Mouse (Mus musculus) bone marrow macrophage, adult 2 months (primary cell): ENCODE results near the gene Dst. TPM values are rescaled to one million over a fixed set of nuclear protein-coding genes. Genes with fewer than 3 reads are reported as not detected.

ENCODE experiments used
- H3K27ac ChIP-seq: 2 replicates; pipeline ENCODE4 v1.5.1; 2012; ENCODE audit warnings: low read depth, low read length; ENCODE audit not compliant: insufficient read depth
- H3K4me1 ChIP-seq: 2 replicates; pipeline ENCODE4 v1.6.1; 2012; ENCODE audit warnings: low read length; ENCODE audit not compliant: control insufficient read depth, insufficient read depth
- H3K4me3 ChIP-seq: 2 replicates; pipeline ENCODE4 v1.5.1; 2012; ENCODE audit warnings: mild to moderate bottlenecking, low read length, moderate library complexity; ENCODE audit not compliant: insufficient read depth
- CTCF ChIP-seq: IDR thresholded peaks from 2 replicates; pipeline ENCODE4 v1.5.1; 2012; ENCODE audit warnings: low read depth, mild to moderate bottlenecking, low read length, moderate library complexity
- POLR2A ChIP-seq: IDR thresholded peaks from 2 replicates; pipeline ENCODE4 v1.6.1; 2012; ENCODE audit warnings: mild to moderate bottlenecking, low read depth, low read length, borderline replicate concordance
- polyA plus RNA-seq: library from polyadenylated mRNA; stranded (reverse); fragments of >200 nt; gene quantifications from 2 replicates; pipeline ENCODE4 v1.2.4, GENCODE M21; 2012; ENCODE audit not compliant: missing spikeins, insufficient read depth, insufficient read length

Gene Dst
- polyA plus RNA-seq, 1 experiment, result 8.5 TPM

GRCm38 (mm10) chr1:33943943-33944342, 35.9 kb downstream of the Dst start:
- H3K4me3 ChIP-seq, result no peak overlapping the region
- TF ChIP-seq CTCF (no peak), POLR2A (no peak)
- no peak overlapping the region for H3K27ac ChIP-seq
- H3K4me1 ChIP-seq, result peaks cover 8% of the 10 kb centered on the region

- H3K4me1 ChIP-seq, result peaks cover 8% of the 10 kb centered on the region
- no peak overlapping the region for H3K27ac ChIP-seq
- TF ChIP-seq CTCF, result no peak
- no peak for TF ChIP-seq POLR2A
- no peak overlapping the region for H3K4me3 ChIP-seq
Measured at GRCm38 (mm10) chr1:33944977-33945750, 37.1 kb downstream of the Dst start.

- TF ChIP-seq POLR2A, result no peak
- TF ChIP-seq CTCF, result no peak
- H3K27ac ChIP-seq, result no peak overlapping the region
- peaks cover 8% of the 10 kb centered on the region for H3K4me1 ChIP-seq
Measured at GRCm38 (mm10) chr1:33945756-33946155, 37.7 kb downstream of the Dst start.

GRCm38 (mm10) chr1:33946601-33947395, 38.8 kb downstream of the Dst start:
- Histone ChIP-seq H3K27ac (no peak overlapping the region), H3K4me3 (no peak overlapping the region), H3K4me1 (peaks cover 8% of the 10 kb centered on the region)
- TF ChIP-seq POLR2A (no peak), CTCF (no peak)

More at GRCm38 (mm10) chr1:33945756-33946155, 37.7 kb downstream of the Dst start:
- no peak overlapping the region for H3K4me3 ChIP-seq

DNA sequence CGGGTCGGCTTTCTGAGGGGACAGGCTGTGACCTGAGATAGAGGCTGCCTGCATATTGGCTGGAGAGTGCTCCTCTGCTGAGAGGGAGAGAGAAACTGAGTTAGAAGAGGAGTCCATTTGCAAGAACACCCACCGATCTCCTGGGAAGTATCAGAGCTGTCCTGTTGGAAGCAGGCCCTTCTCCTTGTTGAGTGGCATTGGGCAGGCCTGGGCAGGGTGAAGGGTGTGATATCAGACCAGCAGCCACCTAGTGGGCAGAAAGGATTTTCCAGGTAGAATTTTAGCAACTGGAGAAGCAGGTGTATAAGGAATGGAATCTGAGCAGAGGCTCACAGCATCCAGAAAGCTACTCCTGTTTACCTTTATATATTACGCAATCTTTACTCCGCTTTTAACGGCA, 39.8 kb downstream of the Dst start:
- H3K27ac ChIP-seq, result no peak overlapping the region

DNA sequence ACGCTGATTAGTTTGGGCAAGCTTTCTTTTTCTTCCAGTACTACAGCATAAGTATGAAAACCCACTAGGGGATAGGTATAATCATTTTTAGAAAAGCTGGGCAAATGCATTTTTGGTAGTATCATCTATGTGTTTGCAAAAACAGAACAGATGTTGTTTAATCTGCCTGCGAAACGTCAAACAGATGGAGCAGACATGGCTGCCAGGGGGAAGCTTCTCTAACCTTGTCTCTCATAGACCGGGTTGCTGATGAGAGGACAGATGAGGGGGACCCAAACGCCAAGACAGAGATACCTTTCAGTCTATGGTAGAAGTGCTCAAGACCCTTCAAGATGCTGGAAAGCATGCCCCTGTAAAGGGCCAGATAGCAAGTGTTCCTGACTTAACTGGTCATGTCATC, 40.5 kb downstream of the Dst start:
- peaks cover 8% of the 10 kb centered on the region for H3K4me1 ChIP-seq
- no peak overlapping the region for H3K4me3 ChIP-seq
- H3K27ac ChIP-seq, result no peak overlapping the region
- TF ChIP-seq CTCF, result no peak
- no peak for TF ChIP-seq POLR2A

More for the DNA sequence above, 39.8 kb downstream of the Dst start:
- Histone ChIP-seq H3K4me1 (peaks cover 8% of the 10 kb centered on the region), H3K4me3 (no peak overlapping the region)
- no peak for TF ChIP-seq POLR2A
- no peak for TF ChIP-seq CTCF

GRCm38 (mm10) chr1:33955626-33956025, 47.6 kb downstream of the Dst start:
- Histone ChIP-seq H3K4me1 (no peaks in the 10 kb centered on the region), H3K27ac (no peak overlapping the region), H3K4me3 (no peak overlapping the region)
- TF ChIP-seq POLR2A (no peak), CTCF (no peak)

DNA sequence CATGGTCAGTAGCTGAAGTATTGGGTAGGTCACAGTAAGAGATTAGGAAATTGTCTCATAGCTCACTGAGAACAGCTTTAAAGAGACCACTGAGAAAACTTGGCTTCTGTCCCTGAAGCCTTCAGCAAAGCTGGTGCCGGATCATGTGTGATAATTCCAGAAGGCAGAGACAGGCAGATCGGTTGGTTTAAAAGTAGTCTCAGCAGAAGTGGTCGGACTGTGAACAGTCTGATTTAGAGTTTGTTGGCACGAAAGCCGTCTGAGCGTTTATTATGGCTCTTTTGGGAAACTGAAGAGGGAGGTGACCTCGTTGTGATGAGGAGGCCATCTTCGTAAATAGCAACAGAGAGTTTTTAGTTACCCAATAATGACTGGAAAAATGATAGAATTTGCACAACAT, 52.4 kb downstream of the Dst start:
- Histone ChIP-seq H3K27ac (no peak overlapping the region), H3K4me3 (no peak overlapping the region), H3K4me1 (no peaks in the 10 kb centered on the region)
- TF ChIP-seq CTCF (no peak), POLR2A (no peak)

DNA sequence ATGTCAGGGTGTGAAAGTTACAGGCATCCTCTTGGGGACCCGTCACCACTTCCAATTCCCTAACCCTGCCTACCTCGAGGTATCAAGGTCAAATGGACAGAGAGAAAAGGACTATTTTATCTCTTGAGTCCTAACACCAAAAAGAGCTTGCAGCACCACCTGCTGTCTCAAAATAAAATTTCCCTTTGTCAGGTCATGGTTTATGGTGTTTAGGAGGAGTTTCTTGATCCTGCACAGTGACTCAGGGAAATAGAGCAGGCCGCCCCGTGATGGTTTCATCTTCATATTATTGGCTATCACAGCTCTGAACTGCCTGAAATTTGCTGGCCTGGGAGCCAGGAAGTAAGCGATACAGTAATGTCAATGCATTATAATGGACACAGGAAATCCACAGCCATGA, 56.6 kb downstream of the Dst start:
- Histone ChIP-seq H3K4me1 (no peaks in the 10 kb centered on the region), H3K4me3 (no peak overlapping the region), H3K27ac (no peak overlapping the region)
- TF ChIP-seq CTCF (no peak), POLR2A (no peak)

DNA sequence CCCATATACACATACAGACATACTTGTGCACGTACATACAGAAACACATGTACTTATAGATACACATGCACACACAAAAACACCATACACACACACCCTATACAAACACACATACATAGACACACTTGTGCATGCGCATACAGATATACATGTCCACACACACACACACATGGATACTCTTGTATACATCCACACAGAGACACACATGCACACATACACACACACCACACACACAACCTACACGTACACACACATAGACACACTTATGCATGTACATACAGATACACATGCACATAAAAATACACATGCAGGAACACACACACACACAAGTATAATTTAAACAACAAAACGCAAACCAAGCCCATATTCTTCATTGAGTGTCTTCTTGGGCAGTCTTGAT, 57.8 kb downstream of the Dst start:
- no peak overlapping the region for H3K27ac ChIP-seq
- no peaks in the 10 kb centered on the region for H3K4me1 ChIP-seq
- H3K4me3 ChIP-seq, result no peak overlapping the region
- TF ChIP-seq CTCF (no peak), POLR2A (no peak)
